8 mouse cellular contexts compared by ENCODE assay signal in genomic region chr3:135486351-135486750, GRCm38 (mm10). TPM values are rescaled to one million over a fixed set of nuclear protein-coding genes. Genes with fewer than 3 reads are reported as not detected.
DNase-seq lines count a peak whose midpoint lies in the region; ATAC-seq and TF ChIP-seq lines count a peak whose summit lies in the region.

No protein-coding gene starts in this region.

- H3K4me1 ChIP-seq in heart, postnatal 0 days (ENCODE audit: control insufficient read depth, insufficient read depth) = peaks cover 5% of the 10 kb centered on the region; the same call in 1 of the 2 replicates
- peaks cover 8 to 13% of the 10 kb centered on the region in 2 experiments for H3K4me1 ChIP-seq in MEL (ENCODE audit: control insufficient read depth in 1 of 2, insufficient read depth in 2 of 2, low read length in 2 of 2)
- no peaks in the 10 kb centered on the region; the same call in 1 of the 2 replicates for H3K4me1 ChIP-seq in hindbrain, embryonic 14.5 days (replicated peaks; ENCODE audit: control insufficient read depth, insufficient read depth, low read length)
- peaks cover 13% of the 10 kb centered on the region for H3K4me1 ChIP-seq in midbrain, embryonic 10.5 days

- no peak for TF ChIP-seq CTCF in heart, postnatal 0 days (IDR thresholded peaks at IDR 0.05; ENCODE audit: low read depth)
- TF ChIP-seq CTCF in MEL (IDR thresholded peaks at IDR 0.05 in 2 of 3, conservative IDR thresholded peaks at IDR 0.05 in 1 of 3; ENCODE audit: control insufficient read depth in 1 of 3, insufficient read depth in 1 of 3, low read depth in 2 of 3, low read length in 3 of 3, poor library complexity in 1 of 3, severe bottlenecking in 1 of 3) = no peak

- TF ChIP-seq EP300 in heart, postnatal 0 days (IDR thresholded peaks at IDR 0.05; ENCODE audit: low read depth) = no peak
- no peak for TF ChIP-seq EP300 in MEL (IDR thresholded peaks at IDR 0.05; ENCODE audit: low read depth in 1 of 2, low read length in 2 of 2)

- TF ChIP-seq RAD21 in MEL (IDR thresholded peaks at IDR 0.05; ENCODE audit: low read depth, low read length) = no peak

- no peaks in the 10 kb centered on the region for H3K27me3 ChIP-seq in heart, postnatal 0 days (ENCODE audit: control insufficient read depth, insufficient read depth, low read length)
- H3K27me3 ChIP-seq in MEL (ENCODE audit: control insufficient read depth in 1 of 2, insufficient read depth in 2 of 2, low read length in 2 of 2) = no peaks in the 10 kb centered on the region
- H3K27me3 ChIP-seq in hindbrain, embryonic 14.5 days (ENCODE audit: control insufficient read depth, insufficient read depth, low read length) = peaks cover 6% of the 10 kb centered on the region; the same call in 1 of the 2 replicates
- peaks cover 18% of the 10 kb centered on the region for H3K27me3 ChIP-seq in midbrain, embryonic 10.5 days (ENCODE audit: low read depth, poor library complexity, severe bottlenecking)

- 0 out of 2 replicates have a peak overlapping the region, but pooled peaks have one; percentile 77 for H3K9ac ChIP-seq in heart, postnatal 0 days (replicated peaks; ENCODE audit: low read depth, low read length)
- H3K9ac ChIP-seq in MEL (ENCODE audit: control insufficient read depth, low read depth, low read length, poor library complexity, severe bottlenecking) = peak overlapping the region; percentile 69
- H3K9ac ChIP-seq in hindbrain, embryonic 14.5 days = no peak overlapping the region

- peaks cover 3% of the 10 kb centered on the region; the same call in 1 of the 2 replicates for H3K79me2 ChIP-seq in MEL (ENCODE audit: control insufficient read depth, insufficient read depth, low read length, poor library complexity)

- 39% methylated on average over 5 of the region's 5 CpGs for WGBS in heart, postnatal 0 days
- 84% methylated on average over 5 of the region's 5 CpGs for WGBS in hindbrain, embryonic 14.5 days
- WGBS in midbrain, embryonic 10.5 days = 82% methylated on average over 5 of the region's 5 CpGs

- intact Hi-C loops in gastrocnemius, postnatal 36 days (cut with DNase I) = no loop called here

- ATAC-seq in heart, postnatal 0 days (ENCODE audit: insufficient read depth, low read depth) = no peak
- no peak for ATAC-seq in hindbrain, embryonic 14.5 days (ENCODE audit: low FRiP score)

- peak overlapping the region; percentile 95 for H3K4me2 ChIP-seq in heart, postnatal 0 days (ENCODE audit: low read depth, low read length)
- peak overlapping the region; percentile 97 for H3K4me2 ChIP-seq in hindbrain, embryonic 14.5 days (replicated peaks)

- H3K36me3 ChIP-seq in heart, postnatal 0 days (replicated peaks; ENCODE audit: control insufficient read depth, insufficient read depth, low read length) = no peaks in the 10 kb centered on the region
- H3K36me3 ChIP-seq in MEL (ENCODE audit: control insufficient read depth in 1 of 2, insufficient read depth in 2 of 2, low read length in 2 of 2) = peaks cover 0 to 7% of the 10 kb centered on the region in 2 experiments; a peak in 2 of 4 replicates
- H3K36me3 ChIP-seq in hindbrain, embryonic 14.5 days (replicated peaks; ENCODE audit: control insufficient read depth, insufficient read depth) = no peaks in the 10 kb centered on the region
- no peaks in the 10 kb centered on the region for H3K36me3 ChIP-seq in midbrain, embryonic 10.5 days

- no peaks in the 10 kb centered on the region for H3K9me3 ChIP-seq in heart, postnatal 0 days (replicated peaks; ENCODE audit: control insufficient read depth, low read length)
- no peaks in the 10 kb centered on the region for H3K9me3 ChIP-seq in MEL (replicated peaks; ENCODE audit: insufficient read depth, low read length)
- H3K9me3 ChIP-seq in hindbrain, embryonic 14.5 days (ENCODE audit: control insufficient read depth, low read length) = no peaks in the 10 kb centered on the region
- H3K9me3 ChIP-seq in midbrain, embryonic 10.5 days (replicated peaks) = no peaks in the 10 kb centered on the region

- TF ChIP-seq POLR2A in MEL (IDR thresholded peaks at IDR 0.05; ENCODE audit: control insufficient read depth in 1 of 2, insufficient read depth in 1 of 2, low read depth in 1 of 2, low read length in 2 of 2, poor library complexity in 1 of 2) = no peak

- peak overlapping the region; percentile 86 for H3K4me3 ChIP-seq in heart, postnatal 0 days (ENCODE audit: low read depth, low read length)
- H3K4me3 ChIP-seq in MEL (ENCODE audit: control insufficient read depth in 1 of 2, insufficient read depth in 1 of 2, low read depth in 2 of 2, low read length in 2 of 2) = peak overlapping the region; percentile 71 to 97
- H3K4me3 ChIP-seq in hindbrain, embryonic 14.5 days (replicated peaks; ENCODE audit: low read length) = peak overlapping the region; percentile 68; the same call in 1 of the 2 replicates
- peak overlapping the region; percentile 61; the same call in 1 of the 2 replicates for H3K4me3 ChIP-seq in midbrain, embryonic 10.5 days

- H3K27ac ChIP-seq in heart, postnatal 0 days (ENCODE audit: low read depth) = peak overlapping the region; percentile 82; the same call in 1 of the 2 replicates
- no peak overlapping the region for H3K27ac ChIP-seq in MEL (ENCODE audit: control insufficient read depth, low read depth, low read length)
- H3K27ac ChIP-seq in hindbrain, embryonic 14.5 days = no peak overlapping the region
- H3K27ac ChIP-seq in midbrain, embryonic 10.5 days (replicated peaks) = no peak overlapping the region

- no peak for DNase-seq in heart, postnatal 0 days (ENCODE audit: low spot score)
- DNase-seq in heart, adult 8-10 months (ENCODE audit: low spot score) = no peak
- peak; percentile 26 for DNase-seq in MEL (ENCODE audit: low read depth, low spot score)
- DNase-seq in hindbrain, embryonic 14.5 days (ENCODE audit: low spot score) = no peak
- no peak for DNase-seq in midbrain, embryonic 10.5 days (ENCODE audit: low spot score)
- no peak for DNase-seq in urinary bladder, postnatal 14 days (ENCODE audit: low spot score)
- DNase-seq in adrenal gland, postnatal 10 days = no peak
- DNase-seq in gastrocnemius, postnatal 36 days = no peak

TF ChIP-seq in MEL, 35 proteins besides CTCF, POLR2A, EP300 and RAD21:
- no peak for TF ChIP-seq E2F4 (IDR thresholded peaks at IDR 0.05; ENCODE audit: borderline replicate concordance, low read depth, low read length)
- TF ChIP-seq USF1 (IDR thresholded peaks at IDR 0.05; ENCODE audit: low read depth, low read length) = peak; percentile 49; the same call in 1 of the 2 replicates

RNA-seq across cellular contexts. Expression of gene Manba, which starts 0.9 kb away (rescaled TPM):
- 30.1 and 36.0 TPM in 2 replicates for total RNA-seq in heart, postnatal 0 days (2014; rRNA removed; ENCODE audit: low replicate concordance)
- 19.8 and 20.6 TPM in 2 replicates for polyA plus RNA-seq in heart, postnatal 0 days (2015; fragmentation: Nextera tagmentation; extraction: Ambion mirVana)
- total RNA-seq in heart, adult 8-10 months (2022) = 10 to 100 TPM; 15.8 to 19.3 (median 16.8) TPM
- total RNA-seq in MEL (2012; rRNA removed) = 8.1 and 9.1 TPM in 2 replicates
- polyA plus RNA-seq in MEL (2012; ENCODE audit: insufficient read depth in 1 of 2, insufficient read length in 2 of 2, low read depth in 1 of 2, low replicate concordance in 2 of 2, missing spikeins in 1 of 2) = 10 to 100 TPM in 1 of 2 experiments, not detected in 1; 10.6 TPM
- 8.1 and 8.3 TPM in 2 replicates for polyA plus RNA-seq in hindbrain, embryonic 14.5 days (2014; fragmentation: Nextera tagmentation; extraction: Ambion mirVana)
- 3.9 and 4.2 TPM in 2 replicates for polyA plus RNA-seq in midbrain, embryonic 10.5 days (2016; fragmentation: Nextera tagmentation; extraction: Ambion mirVana)
- 10 to 100 TPM; 12.9 to 18.6 TPM for total RNA-seq in adrenal gland, postnatal 10 days (2021)
- 1 to 10 TPM; 3.3 to 4.2 TPM for total RNA-seq in gastrocnemius, postnatal 36 days (2021)

RNA-seq across cellular contexts. Expression of gene Ube2d3, which starts 48.4 kb away (rescaled TPM):
- total RNA-seq in heart, postnatal 0 days (2014; rRNA removed; ENCODE audit: low replicate concordance) = 944 and 1,112 TPM in 2 replicates
- 419 and 429 TPM in 2 replicates for polyA plus RNA-seq in heart, postnatal 0 days (2015; fragmentation: Nextera tagmentation; extraction: Ambion mirVana)
- total RNA-seq in heart, adult 8-10 months (2022) = 100 to 1,000 TPM; 333 to 393 (median 350) TPM
- 340 and 348 TPM in 2 replicates for total RNA-seq in MEL (2012; rRNA removed)
- 100 to 1,000 TPM in 1 of 2 experiments, 10 to 100 TPM in 1; 40.9 to 432 TPM for polyA plus RNA-seq in MEL (2012; ENCODE audit: insufficient read depth in 1 of 2, insufficient read length in 2 of 2, low read depth in 1 of 2, low replicate concordance in 2 of 2, missing spikeins in 1 of 2)
- 403 and 439 TPM in 2 replicates for polyA plus RNA-seq in hindbrain, embryonic 14.5 days (2014; fragmentation: Nextera tagmentation; extraction: Ambion mirVana)
- 548 and 568 TPM in 2 replicates for polyA plus RNA-seq in midbrain, embryonic 10.5 days (2016; fragmentation: Nextera tagmentation; extraction: Ambion mirVana)
- 100 to 1,000 TPM; 350 to 358 TPM for total RNA-seq in adrenal gland, postnatal 10 days (2021)
- total RNA-seq in gastrocnemius, postnatal 36 days (2021) = 100 to 1,000 TPM; 267 to 296 TPM
